Mouse (Mus musculus): ENCODE results near the gene Abca13.

Gene Abca13

DNA sequence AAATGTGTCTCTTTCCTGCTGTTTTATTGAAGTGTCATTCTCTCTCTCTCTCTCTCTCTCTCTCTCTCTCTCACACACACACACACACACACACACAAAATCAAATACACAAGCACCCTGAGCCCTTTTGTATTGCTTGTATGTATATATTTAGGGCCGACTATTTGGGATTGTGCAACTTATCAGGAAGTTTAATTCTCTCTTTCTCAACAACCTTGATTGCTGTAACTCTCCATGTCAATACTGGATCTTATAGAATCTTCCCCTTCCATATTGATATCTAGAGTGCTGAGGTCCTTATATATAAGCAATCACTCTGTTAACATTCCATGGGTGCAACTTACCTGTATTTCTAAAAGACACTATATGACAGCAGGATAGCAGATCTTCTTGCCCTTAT, 433.0 kb downstream of the Abca13 start:
- no peak for ATAC-seq (ENCODE audit: insufficient number of reproducible peaks, low FRiP score, low TSS enrichment)

- ATAC-seq (ENCODE audit: insufficient number of reproducible peaks, low FRiP score, low TSS enrichment), result no peak
Measured at GRCm38 (mm10) chr11:9625812-9626211, 434.1 kb downstream of the Abca13 start.

- ATAC-seq (ENCODE audit: insufficient number of reproducible peaks, low FRiP score, low TSS enrichment), result no peak
Measured at GRCm38 (mm10) chr11:9647272-9647671, 455.5 kb downstream of the Abca13 start.

GRCm38 (mm10) chr11:9647991-9648390, 456.2 kb downstream of the Abca13 start:
- ATAC-seq (ENCODE audit: insufficient number of reproducible peaks, low FRiP score, low TSS enrichment), result no peak

GRCm38 (mm10) chr11:9666648-9667255, 475.0 kb downstream of the Abca13 start:
- ATAC-seq (ENCODE audit: insufficient number of reproducible peaks, low FRiP score, low TSS enrichment), result no peak

DNA sequence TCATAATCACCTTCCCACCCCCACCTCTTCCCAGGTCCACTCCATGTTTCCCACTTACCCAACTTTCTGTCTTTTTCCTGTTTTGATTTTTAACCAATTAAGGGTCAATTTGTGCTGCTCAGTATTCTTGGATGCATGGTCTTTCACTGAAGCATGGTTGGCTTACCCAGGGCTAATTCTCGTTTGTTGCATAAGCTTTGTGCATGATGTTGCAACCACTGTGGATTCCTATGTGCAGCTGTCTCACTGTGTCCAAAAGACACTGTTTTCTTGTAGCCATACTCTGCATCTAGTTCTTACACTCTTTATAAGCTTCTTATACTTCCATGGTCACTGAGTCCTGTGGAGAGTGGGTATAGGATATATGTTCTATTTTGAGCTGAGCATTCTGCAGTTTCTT, 477.7 kb downstream of the Abca13 start:
- no peak for ATAC-seq (ENCODE audit: insufficient number of reproducible peaks, low FRiP score, low TSS enrichment)

DNA sequence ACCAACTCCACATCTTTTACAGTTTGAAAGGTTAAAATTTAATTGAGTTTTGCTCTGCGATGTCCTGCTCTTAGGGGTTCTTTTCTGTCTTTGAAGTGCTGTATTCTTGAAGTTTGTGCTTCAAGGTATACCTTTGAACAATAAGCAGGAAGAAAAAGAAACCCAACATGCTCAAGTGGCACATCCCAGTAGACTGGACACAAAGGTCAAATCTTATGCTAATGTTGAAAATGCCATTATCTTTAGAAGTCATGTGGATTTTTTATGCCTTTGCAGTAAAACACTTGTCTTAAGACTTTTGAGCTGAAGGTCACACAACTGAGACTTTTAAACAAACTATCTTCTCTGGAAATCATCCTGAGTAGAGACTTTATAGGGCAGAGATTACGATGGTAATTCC, 493.2 kb downstream of the Abca13 start:
- no peak for ATAC-seq (ENCODE audit: insufficient number of reproducible peaks, low FRiP score, low TSS enrichment)

- ATAC-seq (ENCODE audit: insufficient number of reproducible peaks, low FRiP score, low TSS enrichment), result no peak
Measured at GRCm38 (mm10) chr11:9705190-9705589, 513.4 kb downstream of the Abca13 start.

GRCm38 (mm10) chr11:9727810-9728490, 536.2 kb downstream of the Abca13 start:
- ATAC-seq (ENCODE audit: insufficient number of reproducible peaks, low FRiP score, low TSS enrichment), result no peak

GRCm38 (mm10) chr11:9731300-9731699, 539.6 kb downstream of the Abca13 start:
- no peak for ATAC-seq (ENCODE audit: insufficient number of reproducible peaks, low FRiP score, low TSS enrichment)

All from cerebellum, adult (tissue).